Mouse (Mus musculus) ES-Bruce4 (cell line): Measurements from ENCODE around the gene Entpd8.

Experiments
- CTCF ChIP-seq: IDR thresholded peaks from one replicate; pipeline ENCODE4 v1.8.1; 2011; ENCODE audit warnings: low read depth, low read length
- EP300 ChIP-seq: IDR thresholded peaks from 2 replicates; pipeline ENCODE4 v1.6.1; 2011; ENCODE audit warnings: low read depth, low read length; ENCODE audit not compliant: insufficient read depth
- POLR2A ChIP-seq: IDR thresholded peaks from one replicate; pipeline ENCODE4 v1.8.1; 2011; ENCODE audit warnings: low read length; ENCODE audit not compliant: insufficient read depth

- TF ChIP-seq EP300, result no peak
- no peak for TF ChIP-seq POLR2A
- no peak for TF ChIP-seq CTCF
Observed at GRCm38 (mm10) chr2:25080076-25080475, at the start of gene Entpd8.
